Mouse (Mus musculus): ENCODE measurements around the gene Pbx1. TPM values are rescaled to one million over a fixed set of nuclear protein-coding genes. Genes with fewer than 3 reads are reported as not detected.
"Not testable (repeated sequence)": the region's sequence is repeated elsewhere in the genome, so short reads cannot be mapped to it uniquely, and the experiment has no call there.

Gene Pbx1
- polyA plus RNA-seq (2015; fragmentation: Nextera tagmentation; extraction: Ambion mirVana), result 21.6 and 22.1 TPM in 2 replicates

GRCm38 (mm10) chr1:168432232-168432280 is at the start of gene Pbx1:
Pbx1 (minus strand) TSS chr1:168432270.
- H3K4me2 ChIP-seq, result peak within 1 kb of the TSS; percentile 64
- not testable (repeated sequence) for H3K27me3 ChIP-seq; H3K9me3 ChIP-seq (replicated peaks); H3K36me3 ChIP-seq; ATAC-seq (replicated peaks; ENCODE audit: insufficient number of reproducible peaks, insufficient read depth, low FRiP score, low read depth)
- peak within 1 kb of the TSS; percentile 73 for H3K4me3 ChIP-seq
- peak within 1 kb of the TSS; percentile 76 for H3K9ac ChIP-seq
- peak within 1 kb of the TSS; percentile 95 for H3K27ac ChIP-seq
- peaks cover 15% of the 10 kb centered on the region for H3K4me1 ChIP-seq (replicated peaks)

GRCm38 (mm10) chr1:168479626-168480025 is 47.6 kb upstream of the Pbx1 start:
- Histone ChIP-seq H3K27ac (no peak overlapping the region), H3K36me3 (no peaks in the 10 kb centered on the region), H3K4me3 (no peak overlapping the region), H3K27me3 (no peaks in the 10 kb centered on the region), H3K4me2 (no peak overlapping the region), H3K9me3 (replicated peaks) (no peaks in the 10 kb centered on the region), H3K9ac (no peak overlapping the region), H3K4me1 (replicated peaks) (peaks cover 10% of the 10 kb centered on the region)
- 88% methylated on average over 8 of the region's 8 CpGs for WGBS
- ATAC-seq (replicated peaks; ENCODE audit: insufficient number of reproducible peaks, insufficient read depth, low FRiP score, low read depth), result no peak

GRCm38 (mm10) chr1:168478829-168479228 is 46.8 kb upstream of the Pbx1 start:
- no peak overlapping the region for H3K27ac ChIP-seq
- no peaks in the 10 kb centered on the region for H3K27me3 ChIP-seq
- WGBS, result 80% methylated on average over 2 of the region's 2 CpGs
- no peaks in the 10 kb centered on the region for H3K9me3 ChIP-seq (replicated peaks)
- H3K36me3 ChIP-seq, result no peaks in the 10 kb centered on the region
- H3K4me1 ChIP-seq (replicated peaks), result peaks cover 16% of the 10 kb centered on the region
- no peak overlapping the region for H3K4me3 ChIP-seq
- no peak overlapping the region for H3K4me2 ChIP-seq
- H3K9ac ChIP-seq, result no peak overlapping the region
- ATAC-seq (replicated peaks; ENCODE audit: insufficient number of reproducible peaks, insufficient read depth, low FRiP score, low read depth), result no peak

- peak; percentile 93 for ATAC-seq (replicated peaks; ENCODE audit: insufficient number of reproducible peaks, insufficient read depth, low FRiP score, low read depth)
- Histone ChIP-seq H3K4me2 (no peak overlapping the region), H3K4me3 (no peak overlapping the region), H3K27me3 (no peaks in the 10 kb centered on the region), H3K36me3 (no peaks in the 10 kb centered on the region), H3K9ac (no peak overlapping the region), H3K4me1 (replicated peaks) (peaks cover 24% of the 10 kb centered on the region), H3K9me3 (replicated peaks) (no peaks in the 10 kb centered on the region), H3K27ac (peak overlapping the region; percentile 92)
- 26% methylated on average over 3 of the region's 3 CpGs for WGBS
Observed at GRCm38 (mm10) chr1:168476917-168477316, 44.8 kb upstream of the Pbx1 start.

GRCm38 (mm10) chr1:168476216-168476897 is 44.3 kb upstream of the Pbx1 start:
- peak; percentile 33 for ATAC-seq (replicated peaks; ENCODE audit: insufficient number of reproducible peaks, insufficient read depth, low FRiP score, low read depth)
- no peak overlapping the region for H3K4me2 ChIP-seq
- 42% methylated on average over 14 of the region's 14 CpGs for WGBS
- H3K9ac ChIP-seq, result no peak overlapping the region
- H3K36me3 ChIP-seq, result no peaks in the 10 kb centered on the region
- no peaks in the 10 kb centered on the region for H3K27me3 ChIP-seq
- H3K4me3 ChIP-seq, result no peak overlapping the region
- no peaks in the 10 kb centered on the region for H3K9me3 ChIP-seq (replicated peaks)
- peak overlapping the region; percentile 92 for H3K27ac ChIP-seq
- peaks cover 24% of the 10 kb centered on the region for H3K4me1 ChIP-seq (replicated peaks)

GRCm38 (mm10) chr1:168475579-168476208 is 43.6 kb upstream of the Pbx1 start:
- WGBS, result 88% methylated on average over 17 of the region's 17 CpGs
- peak overlapping the region; percentile 92 for H3K27ac ChIP-seq
- no peak for ATAC-seq (replicated peaks; ENCODE audit: insufficient number of reproducible peaks, insufficient read depth, low FRiP score, low read depth)

GRCm38 (mm10) chr1:168473255-168474069 is 41.4 kb upstream of the Pbx1 start:
- no peak overlapping the region for H3K4me3 ChIP-seq
- H3K36me3 ChIP-seq, result no peaks in the 10 kb centered on the region
- no peak overlapping the region for H3K9ac ChIP-seq
- no peaks in the 10 kb centered on the region for H3K27me3 ChIP-seq
- H3K4me2 ChIP-seq, result no peak overlapping the region
- no peak overlapping the region for H3K27ac ChIP-seq
- peaks cover 24% of the 10 kb centered on the region for H3K4me1 ChIP-seq (replicated peaks)
- H3K9me3 ChIP-seq (replicated peaks), result no peaks in the 10 kb centered on the region
- WGBS, result 52% methylated on average over 12 of the region's 12 CpGs
- no peak for ATAC-seq (replicated peaks; ENCODE audit: insufficient number of reproducible peaks, insufficient read depth, low FRiP score, low read depth)

More at GRCm38 (mm10) chr1:168475579-168476208, 43.6 kb upstream of the Pbx1 start:
- Histone ChIP-seq H3K9me3 (replicated peaks) (no peaks in the 10 kb centered on the region), H3K27me3 (no peaks in the 10 kb centered on the region), H3K4me1 (replicated peaks) (peaks cover 24% of the 10 kb centered on the region), H3K9ac (no peak overlapping the region), H3K36me3 (no peaks in the 10 kb centered on the region), H3K4me3 (no peak overlapping the region), H3K4me2 (no peak overlapping the region)

GRCm38 (mm10) chr1:168472545-168473254 is 40.6 kb upstream of the Pbx1 start:
- no peak overlapping the region for H3K4me3 ChIP-seq

GRCm38 (mm10) chr1:168459426-168459825 is 27.4 kb upstream of the Pbx1 start:
- Histone ChIP-seq H3K4me1 (replicated peaks) (0 out of 2 replicates have a peak, but pooled peaks cover 3% of the 10 kb centered on the region), H3K4me2 (no peak overlapping the region), H3K9me3 (replicated peaks) (no peaks in the 10 kb centered on the region), H3K27me3 (no peaks in the 10 kb centered on the region), H3K27ac (no peak overlapping the region), H3K36me3 (no peaks in the 10 kb centered on the region), H3K9ac (no peak overlapping the region), H3K4me3 (no peak overlapping the region)
- no peak for ATAC-seq (replicated peaks; ENCODE audit: insufficient number of reproducible peaks, insufficient read depth, low FRiP score, low read depth)
- 95% methylated on average over 1 of the region's 1 CpGs for WGBS

More at GRCm38 (mm10) chr1:168472545-168473254, 40.6 kb upstream of the Pbx1 start:
- WGBS, result 70% methylated on average over 6 of the region's 6 CpGs
- peaks cover 24% of the 10 kb centered on the region for H3K4me1 ChIP-seq (replicated peaks)
- H3K36me3 ChIP-seq, result no peaks in the 10 kb centered on the region
- no peak overlapping the region for H3K27ac ChIP-seq
- no peak overlapping the region for H3K9ac ChIP-seq
- no peak for ATAC-seq (replicated peaks; ENCODE audit: insufficient number of reproducible peaks, insufficient read depth, low FRiP score, low read depth)
- H3K4me2 ChIP-seq, result no peak overlapping the region
- H3K27me3 ChIP-seq, result no peaks in the 10 kb centered on the region
- H3K9me3 ChIP-seq (replicated peaks), result no peaks in the 10 kb centered on the region

GRCm38 (mm10) chr1:168457191-168457747 is 25.2 kb upstream of the Pbx1 start:
- no peaks in the 10 kb centered on the region for H3K27me3 ChIP-seq
- H3K36me3 ChIP-seq, result no peaks in the 10 kb centered on the region
- 0 out of 2 replicates have a peak, but pooled peaks cover 3% of the 10 kb centered on the region for H3K4me1 ChIP-seq (replicated peaks)
- H3K27ac ChIP-seq, result no peak overlapping the region
- 55% methylated on average over 7 of the region's 7 CpGs for WGBS
- H3K4me3 ChIP-seq, result no peak overlapping the region
- H3K9ac ChIP-seq, result no peak overlapping the region
- H3K9me3 ChIP-seq (replicated peaks), result no peaks in the 10 kb centered on the region
- no peak overlapping the region for H3K4me2 ChIP-seq
- no peak for ATAC-seq (replicated peaks; ENCODE audit: insufficient number of reproducible peaks, insufficient read depth, low FRiP score, low read depth)

- Histone ChIP-seq H3K36me3 (no peaks in the 10 kb centered on the region), H3K4me1 (replicated peaks) (0 out of 2 replicates have a peak, but pooled peaks cover 3% of the 10 kb centered on the region), H3K4me2 (no peak overlapping the region), H3K27ac (no peak overlapping the region), H3K27me3 (no peaks in the 10 kb centered on the region), H3K4me3 (no peak overlapping the region), H3K9ac (no peak overlapping the region), H3K9me3 (replicated peaks) (no peaks in the 10 kb centered on the region)
- 79% methylated on average over 8 of the region's 8 CpGs for WGBS
- ATAC-seq (replicated peaks; ENCODE audit: insufficient number of reproducible peaks, insufficient read depth, low FRiP score, low read depth), result no peak
Observed at GRCm38 (mm10) chr1:168455178-168455577, 23.1 kb upstream of the Pbx1 start.

Measured in heart, embryonic 15.5 days (tissue).